Mouse (Mus musculus) cerebellum, adult 11 months (tissue): ENCODE results near the gene Foxd1.

Source experiments
- DNase-seq: peaks from one replicate; pipeline ENCODE4 v3.0.0; 2022

Gene Foxd1

GRCm38 (mm10) chr13:98390363-98390762 is 36.3 kb downstream of the Foxd1 start:
- no peak for DNase-seq

GRCm38 (mm10) chr13:98390771-98391634 is 37.0 kb downstream of the Foxd1 start:
- DNase-seq: no peak

- no peak for DNase-seq
Observed at GRCm38 (mm10) chr13:98391635-98391990, 37.6 kb downstream of the Foxd1 start.

- DNase-seq: no peak
Observed at GRCm38 (mm10) chr13:98392031-98392430, 38.0 kb downstream of the Foxd1 start.

GRCm38 (mm10) chr13:98393356-98394070 is 39.5 kb downstream of the Foxd1 start:
- DNase-seq: no peak
